15 mouse cellular contexts compared by ENCODE assay signal in the genomic region with DNA sequence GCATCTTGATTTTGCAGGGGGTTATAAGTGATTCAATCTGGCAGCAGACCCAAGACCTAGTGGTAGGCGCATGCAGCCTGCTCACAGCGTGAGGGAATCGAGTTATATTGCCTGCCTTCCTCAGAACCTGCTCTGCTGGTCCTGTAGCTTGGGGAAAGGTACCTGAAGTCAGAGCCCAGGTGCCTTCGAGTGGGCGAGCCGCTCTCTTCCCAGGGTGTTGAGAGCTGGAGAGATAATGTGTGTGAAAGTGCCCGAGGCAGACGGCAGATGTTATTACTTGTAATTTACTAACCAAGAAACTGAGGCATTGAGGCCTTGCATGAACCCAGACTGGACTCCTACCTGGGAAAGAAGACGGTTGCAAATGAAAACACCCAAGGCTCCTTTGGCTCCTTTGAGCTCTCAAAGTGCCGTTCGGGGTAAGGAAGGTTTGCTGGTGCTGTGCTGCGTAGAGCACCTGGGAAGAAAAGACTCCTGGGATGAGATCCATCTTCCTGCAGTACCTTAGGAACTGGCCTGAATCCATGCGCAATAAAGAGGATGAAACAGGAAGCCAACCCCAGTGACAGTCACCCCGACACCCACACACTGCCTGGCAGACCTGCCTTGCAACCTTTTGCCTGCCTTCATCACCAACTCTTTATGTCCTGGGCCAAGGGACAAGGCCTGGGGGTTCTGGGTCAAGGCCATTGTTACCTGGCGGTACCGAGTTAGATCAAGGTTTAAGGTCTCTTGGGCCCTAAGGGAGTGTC. TPM values are rescaled to one million over a fixed set of nuclear protein-coding genes. Genes with fewer than 3 reads are reported as not detected.
"Had no signal": no experiment of that assay in that cellular context is flagged by ENCODE, and none has a peak within 500 bp of the region (broad histone marks: within the 10 kb centered on the region; RNA-seq: fewer than 3 reads in every experiment).

No protein-coding gene starts in this region.

- H3K9ac ChIP-seq: lung, embryonic 14.5 days; midbrain, embryonic 13.5 days; midbrain, embryonic 15.5 days; neural tube, embryonic 12.5 days; stomach, embryonic 15.5 days had no signal

- ATAC-seq: midbrain, embryonic 13.5 days; midbrain, embryonic 15.5 days had no signal

- H3K27me3 ChIP-seq: neural tube, embryonic 12.5 days; stomach, embryonic 15.5 days had no signal

- H3K9me3 ChIP-seq: midbrain, embryonic 10.5 days; midbrain, embryonic 15.5 days; neural tube, embryonic 12.5 days; stomach, embryonic 15.5 days had no signal

- DNase-seq: lung, adult 18-20 months; lung, embryonic 14.5 days; lung, postnatal 10 days; lung, postnatal 4 days; thymus, adult 2 months; thymus, postnatal 25 days; thymus, postnatal 4 days had no signal

- H3K4me3 ChIP-seq: midbrain, embryonic 10.5 days; midbrain, embryonic 13.5 days; midbrain, embryonic 15.5 days; neural tube, embryonic 12.5 days; stomach, embryonic 15.5 days had no signal

- H3K36me3 ChIP-seq: midbrain, embryonic 10.5 days; midbrain, embryonic 13.5 days; midbrain, embryonic 15.5 days; neural tube, embryonic 12.5 days; stomach, embryonic 15.5 days had no signal

- H3K4me2 ChIP-seq: lung, embryonic 14.5 days; midbrain, embryonic 13.5 days; midbrain, embryonic 15.5 days; neural tube, embryonic 12.5 days; stomach, embryonic 15.5 days had no signal

- H3K4me1 ChIP-seq: stomach, embryonic 15.5 days had no signal

- H3K27ac ChIP-seq: midbrain, embryonic 10.5 days; midbrain, embryonic 13.5 days; midbrain, embryonic 15.5 days; neural tube, embryonic 12.5 days; stomach, embryonic 15.5 days; stomach, postnatal 0 days had no signal

RNA-seq across cellular contexts. Expression of a gene that starts 22.9 kb away (rescaled TPM):
- polyA plus RNA-seq: liver, embryonic 16.5 days; lung, embryonic 14.5 days; lung, embryonic 16.5 days; midbrain, embryonic 10.5 days; midbrain, embryonic 13.5 days; midbrain, embryonic 15.5 days; neural tube, embryonic 12.5 days; stomach, embryonic 15.5 days; stomach, postnatal 0 days had no signal
